Mouse (Mus musculus) thymus, postnatal 10 days (tissue): Measurements from ENCODE around the gene Susd4.

Source experiments
- DNase-seq, 2 experiments: peaks; one replicate each; pipeline ENCODE4 v3.0.0; 2021; ENCODE audit warnings: low spot score in 2 of 2

Gene Susd4

DNA sequence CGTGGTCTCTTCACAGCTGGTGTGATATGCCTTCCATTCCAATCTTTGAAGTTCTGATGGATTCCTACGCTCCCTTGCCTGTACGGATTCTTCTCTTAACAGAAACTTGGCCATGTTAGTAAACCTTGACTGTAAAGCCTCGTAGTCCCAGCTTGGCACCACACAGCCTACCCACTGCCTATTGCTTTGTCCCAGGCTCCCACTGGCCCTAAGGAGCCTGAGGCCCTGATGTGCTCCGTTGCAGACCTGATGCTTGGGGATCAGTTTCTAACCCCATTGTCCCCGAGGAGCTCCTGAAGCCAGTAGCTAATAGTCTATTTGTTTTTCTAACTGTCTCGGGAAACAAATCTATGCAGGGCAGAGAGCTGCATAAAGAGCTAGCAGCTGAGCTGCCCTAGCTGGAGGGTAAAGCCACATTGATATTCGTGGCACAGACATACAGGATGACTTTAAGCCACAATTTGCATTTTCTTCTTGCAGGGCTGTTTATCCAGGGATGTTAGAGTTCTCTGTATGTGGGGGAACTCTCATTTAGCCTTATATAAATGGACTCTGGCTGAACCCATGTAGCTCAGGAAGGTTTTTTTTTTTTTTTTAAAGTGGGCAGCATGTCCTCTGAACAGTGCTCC lies 155.2 kb downstream of the Susd4 start:
- no peak for DNase-seq

DNA sequence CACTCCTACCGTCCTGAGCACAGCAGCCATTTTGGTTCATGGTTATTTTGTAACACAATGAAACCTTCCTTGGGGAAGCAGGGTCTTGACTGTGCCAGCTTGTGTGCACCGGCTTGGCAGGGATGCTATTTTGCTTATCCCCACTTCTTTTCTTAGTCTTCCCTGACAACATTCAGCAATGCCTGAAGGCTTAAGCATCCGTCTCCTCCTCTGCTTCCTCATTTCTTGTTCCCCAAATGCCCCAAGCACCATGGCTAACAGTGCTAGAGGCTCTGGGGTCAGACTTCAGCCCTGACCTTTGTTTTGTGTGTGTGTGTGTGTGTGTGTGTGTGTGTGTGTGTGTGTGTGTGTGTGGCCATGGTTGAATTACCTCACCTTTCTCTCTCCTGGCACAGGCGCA lies 159.2 kb downstream of the Susd4 start:
- no peak for DNase-seq

DNA sequence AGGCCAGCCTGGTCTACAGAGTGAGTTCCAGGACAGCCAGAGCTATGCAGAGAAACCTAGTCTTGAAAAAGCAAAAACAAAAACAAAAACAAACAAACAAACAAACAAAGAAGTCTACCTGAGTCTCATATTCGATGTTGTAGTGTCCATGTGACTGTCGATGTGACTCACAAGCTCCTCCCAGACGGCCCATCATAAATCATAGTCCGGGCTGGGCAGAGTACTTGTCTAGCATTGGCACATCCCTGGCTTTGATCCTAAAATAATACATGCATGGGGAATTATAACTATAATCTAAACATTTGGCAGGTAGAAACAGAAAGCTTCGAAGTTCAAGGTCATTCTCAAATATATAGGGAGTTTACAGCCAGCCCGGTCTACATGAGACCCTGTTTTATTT lies 162.8 kb downstream of the Susd4 start:
- no peak for DNase-seq

DNA sequence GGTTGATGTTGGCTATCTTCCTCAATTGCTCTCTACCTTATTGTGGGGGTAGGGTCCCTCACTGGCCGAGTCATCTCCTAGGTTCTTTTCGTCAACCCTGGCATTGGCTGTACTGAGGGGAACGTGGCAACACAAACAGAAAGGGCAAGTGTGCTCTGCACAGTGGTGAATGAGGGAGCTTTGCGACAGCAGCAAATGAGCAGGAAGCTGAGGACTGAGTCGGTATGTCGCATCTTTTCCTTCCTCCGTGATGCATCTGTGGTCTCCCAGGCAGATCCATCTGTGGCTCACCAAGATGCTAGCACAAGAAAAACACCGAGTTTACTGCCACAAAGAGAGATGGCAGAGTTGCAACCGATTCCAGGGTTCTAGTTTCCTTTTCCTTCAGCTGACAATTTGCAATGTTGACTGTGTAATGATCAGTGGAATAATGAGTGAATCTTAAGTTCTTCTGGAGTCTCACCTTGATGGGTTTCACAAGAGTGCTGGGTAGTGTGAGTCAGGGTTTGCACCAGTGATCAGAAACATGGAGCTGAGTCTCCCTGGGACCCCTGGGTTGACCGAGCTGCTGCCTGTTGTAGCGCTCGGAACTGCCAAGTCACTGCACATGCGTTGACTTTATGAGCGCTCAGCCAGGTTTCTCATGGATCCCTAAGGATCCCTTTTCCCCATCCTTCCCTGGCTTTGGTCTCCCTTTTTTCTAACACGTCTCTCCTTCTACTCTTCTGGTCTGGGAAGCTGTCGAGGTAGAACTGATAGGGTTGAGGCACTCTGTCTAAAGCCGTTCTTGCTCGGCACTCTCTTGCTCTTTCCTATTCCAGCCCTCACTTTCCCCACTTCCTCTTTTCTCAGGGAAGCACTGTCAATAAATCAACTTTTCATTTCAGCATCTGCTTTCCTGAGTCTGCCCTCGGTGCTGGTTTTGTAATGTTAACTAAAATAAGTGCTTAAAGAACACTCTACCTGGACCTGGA lies 164.5 kb downstream of the Susd4 start:
- DNase-seq, result no peak

DNA sequence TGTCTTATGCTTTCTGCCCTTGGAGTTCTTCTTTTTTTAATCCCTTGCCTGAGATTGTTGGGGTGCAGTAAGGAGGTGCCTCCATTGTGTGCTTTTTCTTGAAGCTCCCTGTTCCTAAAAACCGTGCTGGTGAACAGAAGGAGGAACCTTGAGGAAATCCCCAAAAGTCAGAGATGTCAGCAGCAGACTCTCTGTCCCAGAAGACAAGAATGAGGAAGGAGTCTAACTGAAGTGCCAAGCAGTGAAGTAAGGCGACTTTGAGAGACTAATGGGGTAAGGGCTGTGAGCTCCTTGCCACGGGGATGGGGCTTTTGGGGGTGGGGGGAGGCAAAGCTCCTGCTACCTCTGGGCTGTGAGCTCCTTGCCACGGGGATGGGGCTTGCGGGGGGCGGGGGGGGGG lies 171.8 kb downstream of the Susd4 start:
- no peak for DNase-seq

DNA sequence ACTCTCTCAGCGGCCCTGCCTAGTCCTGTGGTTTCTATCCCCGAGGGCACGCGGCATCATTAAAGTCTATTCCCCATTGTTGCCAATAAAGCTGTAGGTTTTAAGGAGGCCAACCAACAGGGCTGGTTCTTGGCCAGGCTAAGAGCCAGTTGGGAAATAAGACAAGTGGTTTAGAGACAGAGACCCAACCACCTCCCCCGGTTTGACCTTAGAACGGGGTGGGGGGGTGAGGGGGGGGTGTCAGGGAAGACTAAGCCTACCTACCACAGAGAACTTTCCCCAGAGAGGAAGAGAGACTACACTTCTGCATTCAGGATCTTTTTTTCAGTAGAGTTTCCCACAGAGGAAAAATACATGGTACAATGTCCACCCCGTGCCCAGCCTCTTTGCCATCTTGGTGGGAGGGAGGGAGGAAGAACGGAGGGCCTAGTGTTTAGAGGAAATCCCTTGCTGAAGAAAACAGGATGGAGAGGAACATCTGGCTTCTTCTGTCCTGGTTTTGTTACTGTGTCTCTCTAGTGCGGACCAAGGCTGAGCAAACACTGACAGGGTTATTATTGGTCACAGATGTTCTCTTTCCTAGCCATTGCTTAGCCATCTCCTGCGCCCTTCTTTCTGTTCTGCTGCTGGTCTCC lies 173.9 kb downstream of the Susd4 start:
- no peak for DNase-seq

DNA sequence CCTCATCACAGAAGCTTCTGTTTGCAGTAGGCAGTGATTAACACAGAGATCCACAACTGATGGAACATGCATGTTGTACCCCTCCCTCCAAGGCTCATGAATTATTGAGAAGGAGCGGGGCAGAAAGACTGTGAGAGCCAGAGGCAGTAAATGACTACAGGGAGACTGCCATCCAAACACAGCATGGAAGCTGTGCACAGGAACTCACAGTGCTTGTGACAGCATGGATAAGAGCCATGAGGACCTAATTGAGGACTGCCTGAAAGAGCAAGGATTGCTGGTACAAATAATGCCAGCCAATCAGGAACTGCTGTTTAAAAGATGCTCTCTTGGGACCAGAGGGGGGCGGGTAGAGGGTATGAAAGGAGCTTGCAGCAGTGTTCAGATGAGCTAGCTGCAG lies 178.3 kb downstream of the Susd4 start:
- no peak for DNase-seq

DNA sequence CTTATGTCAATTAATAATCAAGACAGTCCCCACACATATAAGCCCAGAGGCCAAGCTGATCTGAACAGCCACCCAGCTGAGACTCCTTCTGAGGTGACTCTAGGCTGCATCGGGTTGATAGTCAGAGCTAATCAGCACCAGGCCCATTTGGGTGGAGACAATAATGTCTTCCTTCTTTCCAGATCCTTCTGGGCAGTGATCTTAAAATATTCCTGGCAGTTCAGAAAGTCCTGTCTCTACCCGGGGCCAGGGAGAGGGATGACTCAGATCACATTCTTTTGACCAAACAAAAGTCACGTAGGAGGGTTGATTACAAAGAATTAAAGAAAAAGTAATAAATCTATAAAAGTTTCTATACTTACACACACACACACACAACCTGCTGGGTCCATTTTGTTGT lies 180.3 kb downstream of the Susd4 start:
- no peak for DNase-seq

DNA sequence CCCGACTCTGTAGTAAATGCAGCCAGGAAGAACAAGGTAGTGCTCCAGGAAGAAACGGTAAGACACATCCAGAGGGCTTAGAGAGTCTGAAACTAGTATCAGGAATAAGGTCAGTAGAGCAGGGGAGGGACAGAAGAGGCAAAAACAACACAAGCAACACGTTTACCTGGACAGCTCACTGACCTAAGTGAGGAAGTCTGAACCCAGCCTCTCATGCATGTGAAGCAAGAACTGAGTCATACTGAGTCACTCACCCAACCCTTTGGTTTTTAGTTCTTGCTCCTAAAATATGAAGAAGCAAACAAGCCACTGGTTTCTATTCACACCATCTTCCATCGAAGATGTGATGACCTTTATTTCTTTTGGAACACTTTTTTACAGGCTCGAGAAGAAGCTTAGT lies 181.0 kb downstream of the Susd4 start:
- no peak for DNase-seq

DNA sequence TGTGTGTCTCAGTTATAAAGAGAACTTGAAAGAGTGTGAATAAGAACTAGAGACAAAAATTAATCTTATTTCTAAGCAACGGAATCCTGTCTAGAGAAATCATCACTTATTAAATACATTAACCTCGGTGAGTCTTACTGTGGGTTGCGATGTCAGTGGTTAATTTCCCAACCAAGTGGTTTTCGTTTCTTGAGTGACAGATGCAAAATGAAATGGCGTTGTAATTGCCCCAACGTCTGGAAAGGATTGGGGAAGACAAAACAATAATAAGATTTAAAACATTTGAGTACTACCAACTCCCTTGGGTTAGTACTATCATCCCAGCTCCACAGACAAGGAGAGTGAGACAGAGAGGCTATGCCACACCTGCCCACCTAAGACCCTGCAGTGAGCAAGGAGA lies 181.9 kb downstream of the Susd4 start:
- no peak for DNase-seq
